Mouse (Mus musculus) neural tube, embryonic 15.5 days (tissue): Measurements from ENCODE around the gene Adcy7. TPM values are rescaled to one million over a fixed set of nuclear protein-coding genes. Genes with fewer than 3 reads are reported as not detected.

Experiments
- ATAC-seq: fragments of 200-750 bp; cut with Nextera tagmentation; 2 replicates; pipeline ENCODE4 v1.8.0; 2017; ENCODE audit warnings: mild to moderate bottlenecking, moderate TSS enrichment, moderate library complexity; ENCODE audit not compliant: low FRiP score
- H3K27ac ChIP-seq: fragments of 300-500 bp; sonication (generic); replicated peaks from 2 replicates; pipeline ENCODE4 v1.5.1; 2015; ENCODE audit warnings: mild to moderate bottlenecking, inconsistent platforms
- H3K27me3 ChIP-seq: fragments of 300-500 bp; sonication (generic); replicated peaks from 2 replicates; pipeline ENCODE4 v1.6.1; 2015; ENCODE audit warnings: inconsistent platforms
- H3K36me3 ChIP-seq: fragments of 300-500 bp; sonication (generic); 2 replicates; pipeline ENCODE4 v1.6.1; 2015; ENCODE audit warnings: inconsistent platforms
- H3K4me1 ChIP-seq: fragments of 300-500 bp; sonication (generic); 2 replicates; pipeline ENCODE4 v1.6.1; 2015; ENCODE audit warnings: inconsistent platforms
- H3K4me2 ChIP-seq: fragments of 300-500 bp; sonication (generic); 2 replicates; pipeline ENCODE4 v1.6.1; 2015; ENCODE audit warnings: inconsistent platforms, mild to moderate bottlenecking, moderate library complexity
- H3K4me3 ChIP-seq: fragments of 300-500 bp; sonication (generic); replicated peaks from 2 replicates; pipeline ENCODE4 v1.5.1; 2015; ENCODE audit warnings: mild to moderate bottlenecking, inconsistent platforms
- H3K9ac ChIP-seq: fragments of 300-500 bp; sonication (generic); replicated peaks from 2 replicates; pipeline ENCODE4 v1.6.1; 2015; ENCODE audit warnings: mild to moderate bottlenecking, inconsistent platforms
- H3K9me3 ChIP-seq: fragments of 300-500 bp; sonication (generic); replicated peaks from 2 replicates; pipeline ENCODE4 v1.6.1; 2016; ENCODE audit warnings: inconsistent platforms
- WGBS: fragments of 180-500 bp; shearing (Covaris S2); methylation state at CpG from one replicate; pipeline ENCODE4 v1.1.7; 2015; ENCODE audit warnings: mixed read lengths; 5-methylcytosine and 5-hydroxymethylcytosine counted together
- polyA plus RNA-seq: library from polyadenylated mRNA; unstranded; fragments of >200 nt; fragmentation: Nextera tagmentation; extraction: Ambion mirVana; gene quantifications from 2 replicates; pipeline ENCODE4 v1.2.1, GENCODE M21; 2015

The Adcy7 gene
- polyA plus RNA-seq, 1 experiment from 2014 or later, result 6.0 TPM

DNA sequence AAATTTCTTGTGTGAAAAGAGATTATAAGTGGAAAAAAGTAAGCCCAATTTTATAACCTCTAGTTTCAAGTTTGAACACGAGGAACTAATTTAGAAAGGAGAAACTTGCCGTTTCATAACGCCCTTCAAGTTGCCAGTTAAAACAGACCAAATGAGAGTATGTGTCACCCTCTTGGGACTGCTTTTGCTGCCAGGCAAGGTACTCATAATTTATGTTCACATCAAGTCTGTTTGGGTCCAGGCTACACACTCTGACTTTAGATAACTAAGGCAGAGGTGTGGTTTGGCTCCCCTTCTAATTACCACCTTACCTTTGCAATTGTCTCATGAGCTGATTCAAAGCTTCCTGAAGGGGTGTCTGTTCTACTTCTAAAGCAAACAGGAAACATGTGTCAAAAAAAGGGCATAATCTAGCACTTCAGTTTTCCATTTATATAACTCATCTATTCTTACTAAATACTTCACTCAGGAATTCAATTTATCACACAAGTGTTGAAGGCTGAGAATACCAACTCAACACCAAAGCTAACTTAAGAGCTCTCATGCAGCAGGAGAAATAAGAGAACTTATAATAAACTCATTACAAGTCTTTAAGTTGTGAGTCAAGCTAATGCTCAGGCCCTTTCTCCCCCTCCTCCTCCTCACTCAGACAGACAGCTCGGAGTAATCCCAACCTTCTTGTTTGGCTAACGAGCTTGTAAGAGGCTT lies 85.2 kb downstream of the Adcy7 start:
- 84% methylated on average over 5 of the region's 5 CpGs for WGBS
- H3K9me3 ChIP-seq, result no peaks in the 10 kb centered on the region
- no peak overlapping the region for H3K27ac ChIP-seq
- H3K9ac ChIP-seq, result no peak overlapping the region
- peaks cover 22% of the 10 kb centered on the region for H3K4me1 ChIP-seq
- ATAC-seq, result no peak
- peaks cover 60% of the 10 kb centered on the region for H3K36me3 ChIP-seq
- H3K27me3 ChIP-seq, result no peaks in the 10 kb centered on the region
- H3K4me2 ChIP-seq, result no peak overlapping the region
- H3K4me3 ChIP-seq, result no peak overlapping the region

DNA sequence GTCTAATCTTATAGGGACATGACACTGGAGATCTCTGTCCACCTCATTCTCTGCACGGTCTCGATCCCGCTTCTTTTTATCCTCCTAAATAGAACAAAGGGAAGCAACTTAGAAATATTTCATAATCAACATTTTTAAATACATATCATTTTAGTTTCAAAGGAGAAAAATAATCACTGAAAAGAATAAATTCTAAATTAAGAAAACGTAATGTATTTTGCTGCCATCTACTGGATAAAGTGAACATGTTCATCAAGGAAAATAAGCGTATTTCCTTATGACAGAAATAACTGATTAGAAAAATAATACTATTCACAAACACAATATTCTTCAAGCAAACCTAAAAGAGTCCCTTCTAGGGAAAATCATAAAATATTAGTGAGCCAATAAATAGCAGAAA lies 85.7 kb downstream of the Adcy7 start:
- no peak overlapping the region for H3K27ac ChIP-seq
- H3K9me3 ChIP-seq, result no peaks in the 10 kb centered on the region
- no peak overlapping the region for H3K4me3 ChIP-seq
- no peak overlapping the region for H3K9ac ChIP-seq
- peaks cover 54% of the 10 kb centered on the region for H3K36me3 ChIP-seq
- H3K4me2 ChIP-seq, result no peak overlapping the region
- H3K4me1 ChIP-seq, result peaks cover 22% of the 10 kb centered on the region
- no peaks in the 10 kb centered on the region for H3K27me3 ChIP-seq
- 89% methylated on average over 5 of the region's 5 CpGs for WGBS
- ATAC-seq, result no peak

DNA sequence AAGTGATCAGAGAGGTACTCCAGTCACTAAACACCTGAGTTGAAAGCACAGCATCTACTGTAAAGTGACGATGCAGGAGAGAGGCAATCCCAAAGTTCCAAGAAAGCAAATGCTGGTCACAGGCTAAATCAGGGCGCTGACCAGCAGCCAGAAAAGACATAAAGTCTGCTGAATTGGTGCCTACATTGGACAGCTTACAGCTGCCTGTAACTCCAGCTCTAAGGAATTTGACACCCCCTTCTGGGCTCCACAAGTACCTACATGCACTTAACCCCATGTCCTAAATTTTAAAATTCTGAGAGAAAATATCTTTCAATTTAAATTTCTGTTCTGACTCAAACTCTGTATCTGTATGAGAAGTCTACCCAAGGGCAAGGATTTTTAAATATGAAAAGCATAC lies 87.8 kb downstream of the Adcy7 start:
- Histone ChIP-seq H3K27me3 (no peaks in the 10 kb centered on the region), H3K27ac (no peak overlapping the region), H3K4me1 (peaks cover 22% of the 10 kb centered on the region), H3K36me3 (peaks cover 39% of the 10 kb centered on the region), H3K4me3 (peak overlapping the region; percentile 99), H3K9ac (no peak overlapping the region; the same call in 1 of the 2 replicates), H3K9me3 (no peaks in the 10 kb centered on the region), H3K4me2 (peak overlapping the region; percentile 95)
- WGBS, result 89% methylated on average over 2 of the region's 2 CpGs
- no peak for ATAC-seq

DNA sequence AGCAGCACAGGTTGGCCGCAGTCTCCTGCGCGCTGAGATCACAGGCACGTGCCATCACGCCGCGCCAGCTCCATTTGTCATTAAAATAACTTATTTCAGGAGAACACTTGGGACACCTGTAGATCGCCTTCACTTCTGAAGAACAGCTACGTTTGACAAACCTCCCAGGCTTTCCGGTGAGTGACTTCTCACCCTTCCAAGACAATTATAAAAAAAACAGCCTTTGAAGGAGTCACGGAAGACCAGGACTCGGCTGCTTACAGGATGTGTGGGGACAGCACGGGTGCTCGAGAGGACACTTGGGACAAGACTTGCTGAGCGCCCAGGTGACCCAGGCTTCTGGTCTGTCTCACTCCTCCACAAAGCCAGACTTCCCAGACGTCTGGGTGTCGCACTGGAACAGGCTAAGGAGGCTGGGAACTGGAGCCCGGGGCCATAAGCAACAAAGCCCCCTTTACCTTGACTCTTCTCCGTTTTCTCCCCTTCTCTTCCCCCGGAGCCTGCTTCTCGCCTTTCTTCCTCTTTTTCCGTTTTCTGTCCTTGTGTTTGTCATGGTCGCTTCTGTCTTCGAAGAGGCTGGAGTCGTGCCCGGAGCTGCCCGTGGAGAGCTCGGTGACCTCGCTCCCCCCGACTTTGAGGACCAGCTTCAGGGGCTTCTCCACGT lies 89.0 kb downstream of the Adcy7 start:
- Histone ChIP-seq H3K4me3 (peak overlapping the region; percentile 99), H3K4me2 (peak overlapping the region; percentile 95), H3K36me3 (peaks cover 27% of the 10 kb centered on the region), H3K4me1 (peaks cover 22% of the 10 kb centered on the region), H3K9me3 (no peaks in the 10 kb centered on the region), H3K27me3 (no peaks in the 10 kb centered on the region), H3K9ac (peak overlapping the region; percentile 97), H3K27ac (peak overlapping the region; percentile 87)
- ATAC-seq, result 0 out of 2 replicates have a peak, but pooled peaks have one; percentile 9
- WGBS, result 2% methylated on average over 31 of the region's 31 CpGs

DNA sequence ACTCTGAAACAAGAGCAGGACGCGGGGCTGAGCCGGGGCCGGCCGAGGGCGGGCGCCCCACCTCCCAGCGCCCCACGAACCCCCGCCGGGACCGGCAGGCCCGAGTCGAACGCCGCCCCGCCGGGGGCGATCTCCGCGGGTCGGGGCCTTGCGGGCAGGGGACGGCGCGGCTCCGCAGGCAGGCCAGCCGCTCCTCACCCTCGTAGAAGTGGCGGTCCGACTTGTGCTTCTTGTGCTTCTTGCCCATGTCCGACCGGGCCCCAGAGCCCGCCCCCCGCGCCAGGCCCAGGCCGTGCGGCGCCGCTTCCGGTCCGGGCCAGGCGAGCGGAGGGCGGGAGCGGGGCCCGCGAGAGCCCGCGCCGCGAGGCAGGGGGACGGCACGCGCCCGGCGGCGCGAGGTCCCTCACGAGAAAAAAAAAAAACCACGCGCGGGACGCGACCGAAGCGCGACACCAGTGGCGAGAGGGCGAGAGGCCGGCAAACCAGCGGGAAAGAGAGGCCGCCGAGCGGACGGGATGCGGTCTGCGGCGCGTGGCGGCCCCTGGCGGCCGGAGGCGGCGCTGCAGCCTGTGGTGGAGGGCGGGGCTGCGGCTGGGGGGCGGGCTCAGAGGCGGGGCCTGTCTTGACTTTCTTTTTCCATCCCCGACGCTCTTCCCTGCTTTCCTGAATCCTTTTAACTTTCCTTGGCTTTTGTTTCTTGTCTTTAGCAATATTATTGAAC lies 89.7 kb downstream of the Adcy7 start, which contains the start of gene Brd7:
Brd7 (minus strand) TSS at position 487 of the 721 bp plus-strand sequence.
- ATAC-seq, result peak; percentile 92
- under 1% methylated on average over 77 of the region's 91 CpGs for WGBS

DNA sequence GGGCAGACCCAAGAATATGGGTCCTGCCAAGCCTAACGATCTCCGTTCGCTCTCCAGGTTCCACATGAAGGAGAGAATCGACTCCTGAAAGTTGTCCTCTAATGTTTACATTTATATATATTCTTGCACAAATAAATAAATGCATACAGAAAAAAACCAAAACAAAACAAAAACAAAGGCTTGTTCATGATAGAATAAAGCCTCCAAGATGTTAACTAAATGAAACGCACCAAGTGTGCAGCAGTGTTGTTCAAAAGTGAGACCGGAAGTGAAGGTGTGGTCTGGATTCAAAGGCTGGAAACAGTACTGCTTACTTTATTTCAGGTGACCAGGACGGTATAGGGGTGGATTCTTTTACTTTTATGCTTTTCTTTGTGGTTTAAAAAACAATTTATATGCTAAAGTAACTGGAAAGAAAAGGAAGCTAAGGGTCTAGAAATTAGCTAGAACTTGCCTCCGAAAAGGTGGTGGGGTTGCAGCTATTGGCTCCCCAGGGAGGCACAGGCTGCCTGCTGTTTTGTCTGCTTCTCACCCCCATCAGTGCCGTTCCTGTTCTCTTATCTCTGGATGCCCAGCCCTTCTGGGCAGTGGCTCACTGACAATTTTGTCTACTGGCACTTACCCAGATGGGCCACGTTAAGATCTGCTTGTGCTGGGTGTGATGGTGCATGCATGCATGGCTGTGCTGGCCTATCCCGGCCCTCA lies 90.4 kb downstream of the Adcy7 start:
- WGBS, result 43% methylated on average over 11 of the region's 11 CpGs
- 0 out of 2 replicates have a peak overlapping the region, but pooled peaks have one; percentile 14 for H3K9ac ChIP-seq

More for the DNA sequence above, 89.7 kb downstream of the Adcy7 start, which contains the start of gene Brd7:
- Histone ChIP-seq H3K4me1 (peaks cover 22% of the 10 kb centered on the region), H3K9ac (peak within 1 kb of the TSS; percentile 97), H3K36me3 (peaks cover 20% of the 10 kb centered on the region), H3K9me3 (no peaks in the 10 kb centered on the region), H3K27me3 (no peaks in the 10 kb centered on the region), H3K4me3 (peak within 1 kb of the TSS; percentile 99), H3K4me2 (peak within 1 kb of the TSS; percentile 95), H3K27ac (peak within 1 kb of the TSS; percentile 87)

DNA sequence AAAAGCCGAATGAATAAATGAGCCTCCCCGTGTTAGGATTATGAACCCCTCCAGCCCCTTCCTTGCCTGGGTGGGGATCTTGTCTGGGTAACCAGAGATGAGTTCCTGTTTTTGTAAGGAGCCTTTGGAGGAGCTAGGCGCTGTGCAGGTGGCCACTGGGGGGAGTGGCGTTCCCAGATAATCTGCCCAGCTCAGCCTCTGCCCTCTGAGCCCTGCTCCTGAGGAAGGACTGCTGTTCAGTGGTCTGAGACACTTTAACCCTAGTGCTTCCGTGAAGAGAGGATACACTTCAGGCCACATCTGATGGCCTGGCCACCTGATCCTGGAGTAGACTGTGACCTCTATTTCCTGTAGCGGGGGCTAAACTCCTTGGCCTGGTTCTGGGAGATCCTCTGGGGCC lies 97.0 kb downstream of the Adcy7 start:
- 24% methylated on average over 6 of the region's 6 CpGs for WGBS
- H3K4me1 ChIP-seq, result peaks cover 9% of the 10 kb centered on the region
- no peak overlapping the region for H3K27ac ChIP-seq
- no peak overlapping the region for H3K4me3 ChIP-seq
- H3K9ac ChIP-seq, result no peak overlapping the region
- H3K9me3 ChIP-seq, result no peaks in the 10 kb centered on the region
- no peaks in the 10 kb centered on the region for H3K36me3 ChIP-seq
- no peak overlapping the region for H3K4me2 ChIP-seq
- ATAC-seq, result peak; percentile 57; the same call in 1 of the 2 replicates
- no peaks in the 10 kb centered on the region for H3K27me3 ChIP-seq

More for the DNA sequence above, 90.4 kb downstream of the Adcy7 start:
- H3K4me3 ChIP-seq, result peak overlapping the region; percentile 99
- no peaks in the 10 kb centered on the region for H3K27me3 ChIP-seq
- no peaks in the 10 kb centered on the region for H3K9me3 ChIP-seq
- peak overlapping the region; percentile 95 for H3K4me2 ChIP-seq
- no peak overlapping the region for H3K27ac ChIP-seq
- H3K4me1 ChIP-seq, result peaks cover 22% of the 10 kb centered on the region
- ATAC-seq, result no peak
- H3K36me3 ChIP-seq, result peaks cover 14% of the 10 kb centered on the region

DNA sequence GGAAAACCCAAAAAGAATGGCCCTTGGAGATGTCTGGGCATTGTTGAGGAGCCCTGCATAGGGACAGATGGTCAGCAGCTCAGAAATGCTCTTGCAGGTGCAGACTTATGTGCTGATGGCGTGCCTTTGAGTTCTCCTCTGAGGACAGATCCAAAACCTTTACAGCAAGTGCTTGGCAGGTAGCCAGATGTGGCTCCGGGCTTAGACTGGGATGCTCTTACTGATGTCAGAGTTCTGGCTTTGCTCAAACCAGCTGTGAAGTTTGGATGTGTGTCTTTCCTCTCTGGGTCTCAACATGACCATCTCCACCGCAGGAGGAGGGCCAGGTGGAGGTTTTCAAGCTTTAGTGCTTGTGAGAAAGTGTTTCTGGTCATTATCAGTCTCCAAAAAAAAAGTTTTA lies 97.6 kb downstream of the Adcy7 start:
- H3K4me3 ChIP-seq, result no peak overlapping the region
- 45% methylated on average over 3 of the region's 3 CpGs for WGBS
- H3K9ac ChIP-seq, result no peak overlapping the region
- no peaks in the 10 kb centered on the region for H3K9me3 ChIP-seq
- H3K4me1 ChIP-seq, result peaks cover 9% of the 10 kb centered on the region
- no peak overlapping the region for H3K27ac ChIP-seq
- ATAC-seq, result no peak
- H3K36me3 ChIP-seq, result no peaks in the 10 kb centered on the region
- no peaks in the 10 kb centered on the region for H3K27me3 ChIP-seq
- H3K4me2 ChIP-seq, result no peak overlapping the region

DNA sequence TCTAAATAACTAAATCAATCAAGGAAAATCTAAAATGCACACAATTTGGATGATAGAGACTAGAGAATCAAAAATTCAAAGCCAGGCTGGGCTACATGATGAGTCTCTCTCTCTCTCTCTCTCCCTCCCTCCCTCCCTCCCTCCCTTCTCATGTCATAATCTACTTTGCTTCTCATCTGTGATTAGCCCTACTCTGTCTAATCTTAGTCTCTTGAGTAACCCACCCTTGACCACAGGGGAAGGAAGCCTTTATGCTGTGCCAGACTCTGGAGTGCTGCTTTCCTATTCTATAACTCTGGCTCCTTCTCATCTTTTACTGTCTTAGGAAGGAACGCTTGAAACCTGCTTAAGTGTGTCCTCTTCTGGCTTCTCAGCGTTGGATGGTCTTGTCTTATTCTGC lies 99.3 kb downstream of the Adcy7 start:
- no peak overlapping the region for H3K27ac ChIP-seq
- no peaks in the 10 kb centered on the region for H3K36me3 ChIP-seq
- no peak overlapping the region for H3K9ac ChIP-seq
- peaks cover 15% of the 10 kb centered on the region for H3K4me1 ChIP-seq
- ATAC-seq, result no peak
- no peaks in the 10 kb centered on the region for H3K9me3 ChIP-seq
- H3K4me3 ChIP-seq, result no peak overlapping the region
- H3K27me3 ChIP-seq, result no peaks in the 10 kb centered on the region
- H3K4me2 ChIP-seq, result no peak overlapping the region
- 97% methylated on average over 2 of the region's 2 CpGs for WGBS

DNA sequence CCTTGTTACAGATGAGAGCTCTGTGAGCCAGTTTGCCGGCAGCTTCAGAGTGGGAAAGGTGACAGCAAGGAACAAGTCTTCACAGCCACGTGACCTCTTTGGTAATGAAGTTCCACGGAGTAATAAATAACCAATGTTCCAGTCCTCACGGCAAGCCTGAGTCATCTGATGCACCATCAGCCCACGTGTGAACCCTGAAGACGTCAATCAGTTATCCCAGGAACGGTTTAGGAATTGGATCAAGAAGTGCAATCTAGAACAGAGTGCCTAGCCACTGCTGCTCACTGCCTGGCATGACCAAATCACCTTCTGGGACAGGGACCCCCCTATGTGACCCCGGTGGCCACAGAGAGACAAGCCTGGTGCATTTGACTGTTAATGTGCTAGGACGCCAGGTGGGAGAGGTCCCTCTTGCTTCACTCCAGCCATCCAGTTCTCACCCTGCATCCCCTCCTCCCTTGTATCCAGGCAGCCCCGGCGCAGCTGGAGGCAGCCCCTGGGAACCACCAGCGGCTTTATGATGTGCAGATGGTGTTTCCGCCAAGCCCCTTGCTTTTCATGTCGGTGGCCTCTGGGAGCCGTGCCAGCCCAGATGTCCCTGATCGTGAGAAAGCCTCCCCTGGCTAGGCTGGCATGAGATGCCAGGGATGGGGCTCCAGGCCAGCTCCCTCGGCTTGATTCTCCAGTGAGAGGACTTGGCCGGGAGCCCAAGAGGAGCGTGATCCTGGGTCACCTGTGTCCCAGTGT lies 104.8 kb downstream of the Adcy7 start:
- Histone ChIP-seq H3K9me3 (no peaks in the 10 kb centered on the region), H3K4me2 (peak overlapping the region; percentile 20; the same call in 1 of the 2 replicates), H3K27me3 (no peaks in the 10 kb centered on the region), H3K36me3 (no peaks in the 10 kb centered on the region), H3K4me1 (peaks cover 17% of the 10 kb centered on the region), H3K27ac (0 out of 2 replicates have a peak overlapping the region, but pooled peaks have one; percentile 28), H3K4me3 (no peak overlapping the region), H3K9ac (no peak overlapping the region)
- ATAC-seq, result peak; percentile 66; the same call in 1 of the 2 replicates
- WGBS, result 22% methylated on average over 19 of the region's 19 CpGs
